Mouse (Mus musculus): ENCODE measurements around the gene B3gnt9. TPM values are rescaled to one million over a fixed set of nuclear protein-coding genes. Genes with fewer than 3 reads are reported as not detected.

B3gnt9 gene
- total and polyA plus RNA-seq, 3 experiments, result 2.7 to 4.7 TPM; not detected in 1

GRCm38 (mm10) chr8:105264024-105264982, 9.3 kb upstream of the B3gnt9 start, which contains the start of the genes Tradd and Fbxl8:
Gene Tradd (minus strand): TSS chr8:105264609.
Gene Fbxl8 (plus strand): TSS chr8:105264648.
- H3K9ac ChIP-seq (ENCODE audit: control insufficient read depth, low read depth, low read length, poor library complexity, severe bottlenecking), result peak within 1 kb of the TSS; percentile 91
- DNase-seq (ENCODE audit: low read depth, low spot score), result peak; percentile 87
- peaks cover 0 to 25% of the 10 kb centered on the region in 2 experiments; a peak in 2 of 4 replicates for H3K36me3 ChIP-seq (ENCODE audit: control insufficient read depth in 1 of 2, insufficient read depth in 2 of 2, low read length in 2 of 2)
- H3K27me3 ChIP-seq (ENCODE audit: control insufficient read depth in 1 of 2, insufficient read depth in 2 of 2, low read length in 2 of 2), result no peaks in the 10 kb centered on the region
- H3K79me2 ChIP-seq (ENCODE audit: control insufficient read depth, insufficient read depth, low read length, poor library complexity), result peaks cover 15% of the 10 kb centered on the region
- H3K4me1 ChIP-seq (ENCODE audit: control insufficient read depth in 1 of 2, insufficient read depth in 2 of 2, low read length in 2 of 2), result peaks cover 7 to 38% of the 10 kb centered on the region in 2 experiments
- no peaks in the 10 kb centered on the region for H3K9me3 ChIP-seq (replicated peaks; ENCODE audit: insufficient read depth, low read length)
- peak within 1 kb of the TSS; percentile 84 to 98 for H3K4me3 ChIP-seq (ENCODE audit: control insufficient read depth in 1 of 2, insufficient read depth in 1 of 2, low read depth in 2 of 2, low read length in 2 of 2)
- H3K27ac ChIP-seq (ENCODE audit: control insufficient read depth, low read depth, low read length), result peak within 1 kb of the TSS; percentile 77
- TF ChIP-seq TCF12 (IDR thresholded peaks at IDR 0.05; ENCODE audit: low read depth, low read length) (peak; percentile 29), EP300 (IDR thresholded peaks at IDR 0.05; ENCODE audit: low read depth in 1 of 2, low read length in 2 of 2) (no peak), TAL1 (IDR thresholded peaks at IDR 0.05; ENCODE audit: low read length) (no peak), NRF1 (IDR thresholded peaks at IDR 0.05; ENCODE audit: insufficient read depth, low read depth, low read length, poor library complexity, severe bottlenecking) (peak; percentile 81), MEF2A (IDR thresholded peaks at IDR 0.05; ENCODE audit: extremely low read depth, insufficient replicate concordance, low read depth, low read length, poor library complexity, severe bottlenecking) (no peak), ZNF384 (IDR thresholded peaks at IDR 0.05; ENCODE audit: low read depth, low read length) (no peak), TBP (IDR thresholded peaks at IDR 0.05; ENCODE audit: low read depth, low read length) (no peak), CHD1 (IDR thresholded peaks at IDR 0.05; ENCODE audit: low read depth, low read length) (no peak), POLR2AphosphoS2 (IDR thresholded peaks at IDR 0.05; ENCODE audit: low read length) (peak; percentile 82; the same call in 1 of the 2 replicates), UBTF (IDR thresholded peaks at IDR 0.05; ENCODE audit: borderline replicate concordance, insufficient read depth, low read depth, low read length) (0 out of 2 replicates have a peak, but pooled peaks have one; percentile 72), MAFK (IDR thresholded peaks at IDR 0.05; ENCODE audit: borderline replicate concordance, low read depth, low read length) (no peak), MYB (IDR thresholded peaks at IDR 0.05; ENCODE audit: low read depth, low read length) (no peak), BHLHE40 (IDR thresholded peaks at IDR 0.05; ENCODE audit: borderline replicate concordance, low read depth, low read length) (no peak), ETS1 (IDR thresholded peaks at IDR 0.05; ENCODE audit: low read depth, low read length) (no peak), RAD21 (IDR thresholded peaks at IDR 0.05; ENCODE audit: low read depth, low read length) (no peak), GABPA (IDR thresholded peaks at IDR 0.05; ENCODE audit: low read depth, low read length) (no peak), POLR2A (IDR thresholded peaks at IDR 0.05; ENCODE audit: control insufficient read depth in 1 of 2, insufficient read depth in 1 of 2, low read depth in 1 of 2, low read length in 2 of 2, poor library complexity in 1 of 2) (peak; percentile 73 to 78), HCFC1 (IDR thresholded peaks at IDR 0.05; ENCODE audit: low read depth, low read length) (peak; percentile 77), RCOR1 (IDR thresholded peaks at IDR 0.05; ENCODE audit: low read depth, low read length) (no peak), USF1 (IDR thresholded peaks at IDR 0.05; ENCODE audit: low read depth, low read length) (no peak), E2F4 (IDR thresholded peaks at IDR 0.05; ENCODE audit: borderline replicate concordance, low read depth, low read length) (no peak), POLR2AphosphoS5 (IDR thresholded peaks at IDR 0.05; ENCODE audit: borderline replicate concordance, low read depth, low read length) (no peak), KAT2A (conservative IDR thresholded peaks at IDR 0.05; ENCODE audit: low read depth, low read length) (no peak), MAZ (IDR thresholded peaks at IDR 0.05; ENCODE audit: low read depth, low read length) (no peak), ZKSCAN1 (IDR thresholded peaks at IDR 0.05; ENCODE audit: low read depth, low read length) (no peak), ELF1 (IDR thresholded peaks at IDR 0.05; ENCODE audit: low read depth, low read length) (peak; percentile 98), SIN3A (IDR thresholded peaks at IDR 0.05; ENCODE audit: low read length) (peak; percentile 85), JUND (IDR thresholded peaks at IDR 0.05; ENCODE audit: low read depth, low read length) (no peak), USF2 (IDR thresholded peaks at IDR 0.05; ENCODE audit: borderline replicate concordance in 1 of 2, insufficient read depth in 1 of 2, low read depth in 1 of 2, low read length in 2 of 2) (no peak), GATA1 (IDR thresholded peaks at IDR 0.05; ENCODE audit: low read depth, low read length) (peak; percentile 7; the same call in 1 of the 2 replicates), CTCF (IDR thresholded peaks at IDR 0.05 in 2 of 3, conservative IDR thresholded peaks at IDR 0.05 in 1 of 3; ENCODE audit: control insufficient read depth in 1 of 3, insufficient read depth in 1 of 3, low read depth in 2 of 3, low read length in 3 of 3, poor library complexity in 1 of 3, severe bottlenecking in 1 of 3) (0 out of 6 replicates have a peak, but pooled peaks of 1 of the 3 experiments have one; percentile 1), MXI1 (IDR thresholded peaks at IDR 0.05; ENCODE audit: low read depth, low read length) (peak; percentile 82), MAX (IDR thresholded peaks at IDR 0.05; ENCODE audit: low read length) (no peak), NELFE (IDR thresholded peaks at IDR 0.05; ENCODE audit: low read depth, low read length) (peak; percentile 77), CHD2 (IDR thresholded peaks at IDR 0.05; ENCODE audit: low read length) (no peak)

Measured in MEL (cell line).